Mouse (Mus musculus): ENCODE data around the gene Aldh4a1. TPM values are rescaled to one million over a fixed set of nuclear protein-coding genes. Genes with fewer than 3 reads are reported as not detected.
A peak's percentile ranks its signal among the peaks of the same experiment; 100 is the strongest.

The Aldh4a1 gene
- total RNA-seq, 2 experiments from 2014 or later, result 11.1 to 22.3 TPM

DNA sequence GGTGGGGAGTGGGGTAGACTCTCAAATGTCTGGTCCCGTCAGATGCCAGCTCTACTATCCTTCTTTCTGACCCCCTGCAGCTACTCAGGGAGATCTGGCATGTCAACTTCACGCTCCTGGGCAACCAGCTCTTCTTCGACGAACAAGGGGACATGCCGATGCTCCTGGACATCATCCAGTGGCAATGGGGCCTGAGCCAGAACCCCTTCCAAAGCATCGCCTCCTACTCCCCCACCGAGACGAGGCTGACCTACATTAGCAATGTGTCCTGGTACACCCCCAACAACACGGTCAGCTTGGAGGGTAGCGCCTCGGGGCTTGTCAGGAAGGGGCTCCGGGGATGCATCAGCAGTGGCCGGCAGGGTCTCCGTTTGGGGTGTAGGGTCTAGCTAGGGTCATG, 39.2 kb downstream of the Aldh4a1 start:
- ATAC-seq (replicated peaks; ENCODE audit: poor library complexity), result no peak

DNA sequence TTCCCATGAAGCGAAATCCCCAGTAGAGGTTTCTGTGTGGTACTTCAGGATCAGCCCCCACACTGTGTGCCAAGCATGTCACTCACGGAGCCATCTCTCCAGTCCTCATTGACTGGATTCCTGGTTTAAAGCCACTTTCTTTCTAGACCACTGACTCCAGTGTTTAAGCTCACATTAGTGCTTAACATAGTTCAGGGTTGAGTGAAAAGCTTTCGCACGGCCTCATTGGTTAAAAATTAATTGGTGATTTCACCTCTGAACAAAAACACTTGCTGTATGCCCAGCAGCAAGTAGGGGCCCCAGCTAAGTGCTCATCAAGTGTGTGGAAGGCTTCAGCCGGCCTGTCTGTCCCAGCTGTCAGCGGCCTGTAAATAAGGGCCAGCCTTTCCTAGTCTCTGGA, 45.0 kb downstream of the Aldh4a1 start:
- ATAC-seq (replicated peaks; ENCODE audit: poor library complexity), result no peak

DNA sequence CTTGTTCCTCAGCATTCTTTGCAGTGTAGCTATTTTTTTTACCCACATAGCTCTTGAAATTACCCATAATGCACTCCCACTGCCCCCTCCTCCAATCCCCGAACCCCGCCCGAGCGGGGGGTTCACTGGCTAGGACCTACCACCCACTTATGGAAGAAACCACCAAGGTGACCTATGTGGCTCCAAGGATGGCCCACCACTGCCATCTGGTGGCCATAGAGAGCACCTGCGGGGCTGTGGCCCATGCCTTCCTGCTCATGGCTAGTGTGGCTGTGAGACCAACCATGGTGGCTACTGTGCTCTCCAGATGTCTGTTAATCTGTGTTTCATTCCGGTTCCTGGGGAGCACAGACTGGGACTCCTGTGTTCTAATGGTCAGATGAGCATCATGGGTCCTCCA, 47.2 kb downstream of the Aldh4a1 start:
- peak; percentile 97 for ATAC-seq (replicated peaks; ENCODE audit: poor library complexity)

DNA sequence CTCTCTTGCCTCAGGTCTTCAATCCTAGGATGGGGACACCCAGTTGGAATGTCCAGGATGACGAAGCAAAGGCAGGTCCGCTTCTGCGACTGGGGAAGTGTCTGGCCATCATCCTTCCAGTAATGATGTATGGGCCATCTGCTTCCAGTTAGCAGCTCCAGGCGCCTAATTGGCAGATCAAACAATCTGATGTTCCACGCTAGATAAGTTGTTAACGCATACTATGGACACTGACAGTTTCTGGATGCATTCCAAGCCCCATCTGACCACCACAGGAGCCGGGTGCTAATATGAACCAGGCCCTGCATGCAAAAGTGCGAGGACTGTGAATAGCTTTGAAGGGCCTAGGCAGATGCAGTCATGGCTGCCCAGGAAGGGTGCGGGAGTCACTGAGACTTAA, 53.0 kb downstream of the Aldh4a1 start:
- no peak for ATAC-seq (replicated peaks; ENCODE audit: poor library complexity)

DNA sequence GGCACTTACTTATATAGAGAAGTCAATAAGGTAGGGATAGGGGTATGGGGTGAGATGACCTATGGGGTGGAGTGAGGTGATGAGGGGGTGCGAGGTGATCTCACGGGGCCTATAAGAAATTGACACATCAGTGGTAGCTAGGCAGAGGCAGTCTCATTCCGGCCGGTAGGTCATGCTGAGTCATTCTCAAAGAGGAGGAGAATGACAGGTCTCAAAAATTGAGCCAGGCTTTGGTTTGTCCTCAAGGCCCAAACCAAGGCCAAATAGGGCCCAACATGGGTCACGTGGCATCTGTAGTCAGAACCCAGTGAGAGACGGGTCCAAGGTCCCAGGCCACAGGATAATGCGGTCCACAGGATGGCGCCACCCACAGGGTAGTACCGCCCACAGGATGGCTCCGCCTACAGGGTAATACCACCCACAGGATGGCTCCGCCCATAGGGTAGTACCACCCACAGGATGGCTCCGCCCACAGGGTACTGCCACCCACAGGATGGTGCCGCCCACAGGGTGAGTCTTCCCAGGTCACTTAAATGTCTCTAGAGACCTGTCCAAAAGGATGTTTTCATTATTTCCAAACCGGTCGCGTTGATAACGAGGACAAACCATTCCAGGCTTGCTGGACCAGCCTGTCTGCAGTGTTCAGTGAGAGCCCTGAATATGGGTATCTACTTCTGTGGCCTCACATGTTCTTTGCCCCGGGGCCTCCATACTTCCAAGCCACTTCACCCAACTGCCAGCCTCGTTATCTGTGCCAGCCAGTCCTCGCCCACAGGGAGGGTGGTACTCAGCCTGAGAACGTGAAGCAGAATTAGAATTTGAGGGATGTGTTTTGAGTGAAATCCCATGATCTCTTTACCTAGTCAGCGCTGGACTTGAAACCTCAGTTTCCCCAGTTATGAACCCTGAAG, 61.3 kb downstream of the Aldh4a1 start:
- peak; percentile 88 for ATAC-seq (replicated peaks; ENCODE audit: poor library complexity)

DNA sequence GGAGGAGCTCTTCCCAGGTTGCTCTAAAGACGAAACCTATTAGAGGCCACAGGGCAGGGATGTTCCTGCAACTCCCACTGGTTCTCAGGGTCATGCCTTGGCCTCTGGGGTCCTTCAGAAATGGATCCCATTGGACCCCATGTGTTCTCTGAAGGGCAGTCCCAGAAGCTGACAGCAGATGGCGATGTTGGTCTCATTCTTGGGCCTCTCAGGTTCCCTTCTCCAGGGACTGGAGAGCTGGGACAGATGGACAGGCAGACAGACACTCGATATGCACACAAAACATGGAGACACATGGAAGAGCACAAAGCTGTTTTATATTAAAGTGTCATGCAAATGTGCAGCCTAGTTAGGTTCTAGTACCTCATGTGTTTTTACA, 62.0 kb downstream of the Aldh4a1 start:
- ATAC-seq (replicated peaks; ENCODE audit: poor library complexity), result peak; percentile 52

DNA sequence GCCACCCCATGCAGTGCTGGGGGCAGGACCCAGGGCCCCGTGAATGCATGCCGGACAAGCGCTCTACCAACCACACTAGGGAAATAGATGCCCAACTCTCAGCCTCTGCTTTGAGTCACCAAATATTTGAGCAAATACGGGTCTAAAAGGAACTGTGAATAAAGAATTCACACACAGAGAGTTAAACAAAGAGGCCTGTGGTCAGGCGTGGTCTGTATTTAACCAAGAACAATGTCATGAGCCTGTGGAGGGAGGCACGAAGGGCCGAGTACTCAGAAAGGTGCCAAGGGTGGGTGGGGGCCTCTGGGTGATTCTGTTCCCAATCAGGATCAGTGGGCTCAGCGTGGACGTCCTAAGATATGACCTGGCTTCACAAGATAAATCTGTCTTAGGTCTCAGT, 65.4 kb downstream of the Aldh4a1 start:
- no peak for ATAC-seq (replicated peaks; ENCODE audit: poor library complexity)

DNA sequence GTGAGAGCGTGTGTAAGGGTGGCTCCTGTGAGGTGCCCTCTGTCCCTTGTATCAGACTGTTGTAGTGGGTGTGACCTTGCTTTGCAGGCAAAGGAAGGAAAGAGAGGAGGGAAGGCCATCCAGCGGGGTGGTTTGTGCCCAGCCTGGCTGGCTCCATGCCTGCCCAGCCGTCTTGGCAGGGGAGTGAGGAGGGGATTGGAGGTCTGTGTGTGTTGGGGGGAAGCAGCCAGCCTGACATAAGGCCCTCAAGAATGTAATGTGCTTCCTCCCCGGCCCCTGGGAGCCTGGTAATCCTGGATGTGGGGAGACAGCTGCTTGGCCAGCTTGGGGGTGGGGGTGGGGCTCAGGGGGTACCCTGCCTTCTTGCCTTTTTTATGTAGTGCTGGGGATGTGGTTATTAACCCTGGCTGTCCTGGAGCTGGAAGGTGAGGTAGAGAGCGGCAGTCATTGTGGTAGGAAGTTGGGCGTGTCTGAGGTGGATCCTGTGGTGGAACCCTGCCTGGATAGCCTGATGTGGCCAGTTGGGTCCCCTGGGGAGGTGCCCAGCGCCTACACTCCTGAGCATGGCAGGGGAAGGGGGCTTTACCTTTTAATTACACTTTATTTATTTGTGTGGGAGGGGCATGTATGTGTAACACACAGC, 67.1 kb downstream of the Aldh4a1 start:
- 0 out of 2 replicates have a peak, but pooled peaks have one; percentile 31 for ATAC-seq (replicated peaks; ENCODE audit: poor library complexity)

DNA sequence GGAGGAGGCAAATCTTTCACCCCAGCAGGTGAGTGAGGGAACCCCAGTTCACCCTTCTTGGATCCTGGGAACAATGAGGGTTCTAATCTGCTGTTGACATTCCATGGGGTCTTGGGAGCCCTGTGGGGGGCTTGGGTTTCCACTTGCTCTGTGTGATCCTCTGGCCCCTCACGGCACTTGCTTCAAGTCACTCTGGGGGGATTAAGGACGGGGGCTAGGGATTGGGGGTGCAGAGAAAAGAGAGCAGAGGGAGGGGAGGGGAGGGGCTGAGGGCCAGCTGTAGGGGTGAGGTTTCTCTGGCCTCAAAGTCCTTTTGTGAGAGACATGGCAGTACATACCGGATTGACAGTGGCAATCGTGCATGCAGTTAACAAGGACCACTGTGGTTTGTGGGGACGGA, 70.6 kb downstream of the Aldh4a1 start:
- no peak for ATAC-seq (replicated peaks; ENCODE audit: poor library complexity)

DNA sequence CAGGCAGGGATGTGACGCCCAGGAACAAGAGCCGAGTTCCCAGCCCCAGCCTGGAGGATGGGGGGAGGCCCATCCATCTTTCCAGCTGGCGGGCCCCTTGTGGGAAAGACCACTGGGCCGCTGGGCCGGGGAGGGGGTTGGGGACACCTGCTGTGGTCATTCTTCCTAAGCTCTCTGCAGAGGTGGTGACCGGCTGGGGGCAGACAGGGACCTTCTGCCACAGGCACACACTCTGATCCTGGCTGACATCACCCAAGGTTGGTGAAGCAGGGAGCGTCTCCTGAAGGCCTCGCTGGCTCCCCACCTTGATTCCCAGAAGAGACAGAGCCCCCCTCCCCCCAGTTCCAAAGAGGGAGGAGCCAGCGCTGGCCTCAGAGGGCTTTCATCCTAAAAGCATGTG, 75.1 kb downstream of the Aldh4a1 start:
- ATAC-seq (replicated peaks; ENCODE audit: poor library complexity), result no peak

DNA sequence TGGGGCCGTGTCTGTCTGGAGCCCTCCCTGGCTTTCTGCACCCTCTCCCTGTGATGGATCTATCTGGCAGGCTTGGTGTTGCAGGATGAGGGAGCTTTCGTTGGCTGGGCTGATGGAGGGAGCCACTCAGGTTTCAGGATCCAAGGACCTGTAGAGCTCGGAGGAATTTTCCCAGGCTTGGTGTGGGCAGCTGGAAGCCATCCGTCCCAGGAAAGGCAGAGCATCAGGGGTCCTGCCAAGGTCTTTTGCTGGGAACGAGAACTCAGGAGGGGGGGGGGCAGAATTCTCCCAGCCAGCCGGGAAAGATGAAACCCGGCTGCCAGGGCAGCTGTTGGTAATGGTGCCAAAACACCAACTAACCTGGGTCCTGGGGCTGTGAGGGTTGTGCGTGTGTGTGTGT, 75.9 kb downstream of the Aldh4a1 start:
- ATAC-seq (replicated peaks; ENCODE audit: poor library complexity), result no peak

Other genes starting within 250 kb of the Aldh4a1 start
- 0.39 and 0.69 TPM in 2 replicates for gene Iffo2, start 92.3 kb upstream of the Aldh4a1 start, total RNA-seq (2015)
- gene Iffo2, start 92.3 kb upstream of the Aldh4a1 start, total RNA-seq (2017), result 0.33 and 1.2 TPM in 2 replicates
- gene Gm21969, start 19.7 kb upstream of the Aldh4a1 start, total RNA-seq (2015), result not detected in 2 replicates
- gene Gm21969, start 19.7 kb upstream of the Aldh4a1 start, total RNA-seq (2017), result not detected in 2 replicates
- gene Tas1r2, start 30.7 kb downstream of the Aldh4a1 start, total RNA-seq (2015), result not detected in 2 replicates
- gene Tas1r2, start 30.7 kb downstream of the Aldh4a1 start, total RNA-seq (2017), result not detected in 2 replicates
- gene Pax7, start 210.7 kb downstream of the Aldh4a1 start, total RNA-seq (2015), result not detected in 2 replicates
- not detected in 2 replicates for gene Pax7, start 210.7 kb downstream of the Aldh4a1 start, total RNA-seq (2017)

Measured in megakaryocyte progenitor cell, adult 5-6 weeks (primary cell).